Mouse (Mus musculus): ENCODE measurements at regions not wholly inside any gene's neighbourhood (a gene's known extent, or its start where the extent isn't known, plus 50 kb on each side); places are given as distances from the start of the nearest gene placed in this dataset.

GRCm38 (mm10) chr6:67186537-67187274 is 51.3 kb upstream of the Serbp1 start:
- no peak for TF ChIP-seq EP300 (IDR thresholded peaks at IDR 0.05; ENCODE audit: insufficient read depth, low read depth, low read length)
- TF ChIP-seq CTCF (IDR thresholded peaks at IDR 0.05; ENCODE audit: low read depth, low read length) = no peak
- no peak for TF ChIP-seq POLR2A (IDR thresholded peaks at IDR 0.05; ENCODE audit: insufficient read depth, low read length)
- H3K4me1 ChIP-seq (ENCODE audit: control insufficient read depth, insufficient read depth, low read length) = peaks cover 6% of the 10 kb centered on the region
- no peak overlapping the region for H3K4me3 ChIP-seq (ENCODE audit: low read depth, low read length)
- H3K9me3 ChIP-seq (replicated peaks; ENCODE audit: control insufficient read depth, insufficient read depth, low read length, poor library complexity, severe bottlenecking) = no peaks in the 10 kb centered on the region
- H3K9ac ChIP-seq (ENCODE audit: low read depth, poor library complexity, severe bottlenecking) = no peak overlapping the region
- no peaks in the 10 kb centered on the region for H3K36me3 ChIP-seq (ENCODE audit: control insufficient read depth, insufficient read depth, low read length, poor library complexity, severe bottlenecking)
- H3K27me3 ChIP-seq (ENCODE audit: control insufficient read depth, insufficient read depth, low read length, poor library complexity, severe bottlenecking) = no peaks in the 10 kb centered on the region
- H3K27ac ChIP-seq (ENCODE audit: insufficient read depth, low read length) = no peak overlapping the region

GRCm38 (mm10) chr6:67184662-67185061 is 53.3 kb upstream of the Serbp1 start:
- TF ChIP-seq POLR2A (IDR thresholded peaks at IDR 0.05; ENCODE audit: insufficient read depth, low read length) (no peak), CTCF (IDR thresholded peaks at IDR 0.05; ENCODE audit: low read depth, low read length) (no peak), EP300 (IDR thresholded peaks at IDR 0.05; ENCODE audit: insufficient read depth, low read depth, low read length) (no peak)
- H3K4me1 ChIP-seq (ENCODE audit: control insufficient read depth, insufficient read depth, low read length) = peaks cover 6% of the 10 kb centered on the region
- no peaks in the 10 kb centered on the region for H3K9me3 ChIP-seq (replicated peaks; ENCODE audit: control insufficient read depth, insufficient read depth, low read length, poor library complexity, severe bottlenecking)
- H3K27ac ChIP-seq (ENCODE audit: insufficient read depth, low read length) = no peak overlapping the region
- H3K4me3 ChIP-seq (ENCODE audit: low read depth, low read length) = no peak overlapping the region
- no peaks in the 10 kb centered on the region for H3K27me3 ChIP-seq (ENCODE audit: control insufficient read depth, insufficient read depth, low read length, poor library complexity, severe bottlenecking)
- no peak overlapping the region for H3K9ac ChIP-seq (ENCODE audit: low read depth, poor library complexity, severe bottlenecking)
- no peaks in the 10 kb centered on the region for H3K36me3 ChIP-seq (ENCODE audit: control insufficient read depth, insufficient read depth, low read length, poor library complexity, severe bottlenecking)

GRCm38 (mm10) chr6:67183481-67184215 is 54.3 kb upstream of the Serbp1 start:
- no peak for TF ChIP-seq CTCF (IDR thresholded peaks at IDR 0.05; ENCODE audit: low read depth, low read length)
- TF ChIP-seq EP300 (IDR thresholded peaks at IDR 0.05; ENCODE audit: insufficient read depth, low read depth, low read length) = no peak
- TF ChIP-seq POLR2A (IDR thresholded peaks at IDR 0.05; ENCODE audit: insufficient read depth, low read length) = no peak
- H3K9ac ChIP-seq (ENCODE audit: low read depth, poor library complexity, severe bottlenecking) = no peak overlapping the region
- no peaks in the 10 kb centered on the region for H3K36me3 ChIP-seq (ENCODE audit: control insufficient read depth, insufficient read depth, low read length, poor library complexity, severe bottlenecking)
- H3K9me3 ChIP-seq (replicated peaks; ENCODE audit: control insufficient read depth, insufficient read depth, low read length, poor library complexity, severe bottlenecking) = no peaks in the 10 kb centered on the region
- no peak overlapping the region for H3K4me3 ChIP-seq (ENCODE audit: low read depth, low read length)
- H3K27me3 ChIP-seq (ENCODE audit: control insufficient read depth, insufficient read depth, low read length, poor library complexity, severe bottlenecking) = no peaks in the 10 kb centered on the region
- no peak overlapping the region for H3K27ac ChIP-seq (ENCODE audit: insufficient read depth, low read length)
- peaks cover 6% of the 10 kb centered on the region for H3K4me1 ChIP-seq (ENCODE audit: control insufficient read depth, insufficient read depth, low read length)

GRCm38 (mm10) chr6:67182453-67182852 is 55.5 kb upstream of the Serbp1 start:
- no peak overlapping the region for H3K9ac ChIP-seq (ENCODE audit: low read depth, poor library complexity, severe bottlenecking)
- H3K9me3 ChIP-seq (replicated peaks; ENCODE audit: control insufficient read depth, insufficient read depth, low read length, poor library complexity, severe bottlenecking) = no peaks in the 10 kb centered on the region
- H3K36me3 ChIP-seq (ENCODE audit: control insufficient read depth, insufficient read depth, low read length, poor library complexity, severe bottlenecking) = no peaks in the 10 kb centered on the region
- H3K27ac ChIP-seq (ENCODE audit: insufficient read depth, low read length) = no peak overlapping the region
- no peak overlapping the region for H3K4me3 ChIP-seq (ENCODE audit: low read depth, low read length)
- TF ChIP-seq EP300 (IDR thresholded peaks at IDR 0.05; ENCODE audit: insufficient read depth, low read depth, low read length) (no peak), CTCF (IDR thresholded peaks at IDR 0.05; ENCODE audit: low read depth, low read length) (no peak), POLR2A (IDR thresholded peaks at IDR 0.05; ENCODE audit: insufficient read depth, low read length) (no peak)
- no peaks in the 10 kb centered on the region for H3K27me3 ChIP-seq (ENCODE audit: control insufficient read depth, insufficient read depth, low read length, poor library complexity, severe bottlenecking)
- H3K4me1 ChIP-seq (ENCODE audit: control insufficient read depth, insufficient read depth, low read length) = peaks cover 6% of the 10 kb centered on the region

- Histone ChIP-seq H3K27me3 (ENCODE audit: control insufficient read depth, insufficient read depth, low read length, poor library complexity, severe bottlenecking) (no peaks in the 10 kb centered on the region), H3K9me3 (replicated peaks; ENCODE audit: control insufficient read depth, insufficient read depth, low read length, poor library complexity, severe bottlenecking) (no peaks in the 10 kb centered on the region), H3K4me1 (ENCODE audit: control insufficient read depth, insufficient read depth, low read length) (peaks cover 6% of the 10 kb centered on the region), H3K27ac (ENCODE audit: insufficient read depth, low read length) (no peak overlapping the region), H3K36me3 (ENCODE audit: control insufficient read depth, insufficient read depth, low read length, poor library complexity, severe bottlenecking) (no peaks in the 10 kb centered on the region), H3K9ac (ENCODE audit: low read depth, poor library complexity, severe bottlenecking) (no peak overlapping the region), H3K4me3 (ENCODE audit: low read depth, low read length) (no peak overlapping the region)
- TF ChIP-seq POLR2A (IDR thresholded peaks at IDR 0.05; ENCODE audit: insufficient read depth, low read length) = no peak
- TF ChIP-seq CTCF (IDR thresholded peaks at IDR 0.05; ENCODE audit: low read depth, low read length) = no peak
- TF ChIP-seq EP300 (IDR thresholded peaks at IDR 0.05; ENCODE audit: insufficient read depth, low read depth, low read length) = no peak
Measured at GRCm38 (mm10) chr6:67181459-67181858, 56.5 kb upstream of the Serbp1 start.

- Histone ChIP-seq H3K4me1 (ENCODE audit: control insufficient read depth, insufficient read depth, low read length) (peaks cover 6% of the 10 kb centered on the region), H3K36me3 (ENCODE audit: control insufficient read depth, insufficient read depth, low read length, poor library complexity, severe bottlenecking) (no peaks in the 10 kb centered on the region), H3K9me3 (replicated peaks; ENCODE audit: control insufficient read depth, insufficient read depth, low read length, poor library complexity, severe bottlenecking) (no peaks in the 10 kb centered on the region), H3K27me3 (ENCODE audit: control insufficient read depth, insufficient read depth, low read length, poor library complexity, severe bottlenecking) (no peaks in the 10 kb centered on the region), H3K4me3 (ENCODE audit: low read depth, low read length) (no peak overlapping the region), H3K9ac (ENCODE audit: low read depth, poor library complexity, severe bottlenecking) (no peak overlapping the region), H3K27ac (ENCODE audit: insufficient read depth, low read length) (no peak overlapping the region)
- TF ChIP-seq POLR2A (IDR thresholded peaks at IDR 0.05; ENCODE audit: insufficient read depth, low read length) = no peak
- TF ChIP-seq CTCF (IDR thresholded peaks at IDR 0.05; ENCODE audit: low read depth, low read length) = no peak
- no peak for TF ChIP-seq EP300 (IDR thresholded peaks at IDR 0.05; ENCODE audit: insufficient read depth, low read depth, low read length)
Measured at GRCm38 (mm10) chr6:67179416-67179815, 58.6 kb upstream of the Serbp1 start.

Data from ES-Bruce4 (cell line).